Mouse (Mus musculus): ENCODE data around the gene Col5a3.

DNA sequence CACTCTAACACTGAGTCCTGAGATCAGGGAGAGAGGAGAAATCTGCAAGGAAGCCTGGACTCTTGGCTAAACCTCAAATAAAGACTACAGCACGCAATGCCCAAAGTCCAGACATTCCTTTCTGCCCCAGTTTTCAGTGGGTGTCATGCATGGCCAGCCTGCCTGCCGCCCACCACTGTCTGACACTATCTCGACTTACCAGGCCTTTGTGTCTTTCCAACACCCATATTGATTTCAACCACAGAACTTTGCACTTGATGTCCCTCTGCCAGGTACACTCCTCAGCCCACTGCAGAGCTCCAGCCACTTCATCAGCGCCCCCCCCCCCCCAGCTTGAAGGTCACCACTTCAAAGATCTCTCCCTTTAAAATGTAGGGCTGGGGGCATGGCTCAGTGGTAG is 47.4 kb upstream of the Col5a3 start:
- no peak for TF ChIP-seq CTCF (IDR thresholded peaks at IDR 0.05; ENCODE audit: low read depth)
- no peak for TF ChIP-seq EP300 (IDR thresholded peaks at IDR 0.05; ENCODE audit: low read depth)
